Mouse (Mus musculus): Measurements from ENCODE around the gene Pbx3.

The Pbx3 gene

GRCm38 (mm10) chr2:34298664-34299063, 74.3 kb downstream of the Pbx3 start:
- in situ Hi-C loops (cut with MboI, MseI): no loop called here

- in situ Hi-C loops (cut with MboI, MseI): no loop called here
These were observed 74.7 kb downstream of the Pbx3 start for GRCm38 (mm10) chr2:34298202-34298601.

- in situ Hi-C loops (cut with MboI, MseI): no loop called here
These were observed 83.2 kb downstream of the Pbx3 start for GRCm38 (mm10) chr2:34289726-34290125.

GRCm38 (mm10) chr2:34284239-34284638, 88.7 kb downstream of the Pbx3 start:
- in situ Hi-C loops (cut with MboI, MseI): no loop called here

- in situ Hi-C loops (cut with MboI, MseI): no loop called here
These were observed 91.9 kb downstream of the Pbx3 start for GRCm38 (mm10) chr2:34280996-34281395.

- in situ Hi-C loops (cut with MboI, MseI): no loop called here
These were observed 93.2 kb downstream of the Pbx3 start for GRCm38 (mm10) chr2:34279726-34280125.

GRCm38 (mm10) chr2:34275630-34276193, 97.2 kb downstream of the Pbx3 start:
- in situ Hi-C loops (cut with MboI, MseI): no loop called here

- in situ Hi-C loops (cut with MboI, MseI): no loop called here
These were observed 110.9 kb downstream of the Pbx3 start for GRCm38 (mm10) chr2:34262046-34262445.

GRCm38 (mm10) chr2:34260653-34261076, 112.3 kb downstream of the Pbx3 start:
- in situ Hi-C loops (cut with MboI, MseI): no loop called here

GRCm38 (mm10) chr2:34258256-34258655, 114.7 kb downstream of the Pbx3 start:
- in situ Hi-C loops (cut with MboI, MseI): no loop called here

GRCm38 (mm10) chr2:34257611-34258010, 115.3 kb downstream of the Pbx3 start:
- in situ Hi-C loops (cut with MboI, MseI): no loop called here

GRCm38 (mm10) chr2:34256000-34256553, 116.9 kb downstream of the Pbx3 start:
- in situ Hi-C loops (cut with MboI, MseI): no loop called here

GRCm38 (mm10) chr2:34253627-34254026, 119.3 kb downstream of the Pbx3 start:
- in situ Hi-C loops (cut with MboI, MseI): no loop called here

- in situ Hi-C loops (cut with MboI, MseI): no loop called here
These were observed 119.8 kb downstream of the Pbx3 start for GRCm38 (mm10) chr2:34253111-34253510.

- in situ Hi-C loops (cut with MboI, MseI): no loop called here
These were observed 120.7 kb downstream of the Pbx3 start for GRCm38 (mm10) chr2:34252286-34252685.

GRCm38 (mm10) chr2:34249961-34250658, 122.8 kb downstream of the Pbx3 start:
- in situ Hi-C loops (cut with MboI, MseI): no loop called here

- in situ Hi-C loops (cut with MboI, MseI): no loop called here
These were observed 123.6 kb downstream of the Pbx3 start for GRCm38 (mm10) chr2:34249141-34249960.

- in situ Hi-C loops (cut with MboI, MseI): no loop called here
These were observed 132.1 kb downstream of the Pbx3 start for GRCm38 (mm10) chr2:34240885-34241284.

- in situ Hi-C loops (cut with MboI, MseI): no loop called here
These were observed 133.6 kb downstream of the Pbx3 start for GRCm38 (mm10) chr2:34239315-34239858.

- in situ Hi-C loops (cut with MboI, MseI): no loop called here
These were observed 137.4 kb downstream of the Pbx3 start for GRCm38 (mm10) chr2:34235467-34236075.

GRCm38 (mm10) chr2:34234274-34234673, 138.7 kb downstream of the Pbx3 start:
- in situ Hi-C loops (cut with MboI, MseI): no loop called here

- in situ Hi-C loops (cut with MboI, MseI): no loop called here
These were observed 139.7 kb downstream of the Pbx3 start for GRCm38 (mm10) chr2:34233271-34233670.

All from regulatory T cell (primary cell).